Mouse (Mus musculus) retina, adult 2 months (tissue): Measurements from ENCODE around the gene Cdc25a.

Experiments
- DNase-seq: peaks from one replicate; pipeline ENCODE4 v3.0.0-alpha.2; 2012; ENCODE audit warnings: low read depth, low spot score

The Cdc25a gene

DNA sequence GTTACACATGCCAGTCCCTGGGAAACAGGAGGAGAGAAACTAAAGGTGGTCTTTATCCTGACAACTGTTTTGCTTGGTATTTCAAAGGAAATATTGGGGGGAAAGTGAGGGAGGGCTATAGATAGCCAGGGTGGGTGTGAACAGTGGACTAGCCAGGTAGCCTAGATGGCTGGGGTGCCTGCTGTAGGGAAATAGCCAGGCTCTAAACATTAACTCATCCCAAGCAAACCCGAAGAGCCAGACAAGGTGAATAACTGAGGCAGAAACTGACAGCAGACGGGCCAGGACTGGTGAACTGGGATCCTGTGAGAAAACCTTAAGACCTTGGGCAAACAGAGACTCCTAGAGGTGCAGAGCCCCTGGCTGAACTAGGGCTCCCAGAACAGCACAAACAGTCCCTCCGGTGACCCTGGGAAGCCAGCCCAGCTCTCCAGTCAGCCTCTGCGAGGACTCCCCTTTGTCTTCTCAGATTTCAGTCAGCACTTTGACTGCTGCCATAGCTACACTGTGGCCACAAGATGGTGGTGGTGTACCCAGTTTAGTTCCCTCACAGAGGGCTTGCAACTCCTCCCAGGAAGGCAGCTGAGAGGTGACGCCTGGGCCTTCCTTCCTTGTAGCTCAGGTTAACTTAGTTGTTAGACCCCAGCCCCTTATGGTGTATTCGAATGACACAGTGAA is 19.2 kb downstream of the Cdc25a start:
- DNase-seq = peak; percentile 40

GRCm38 (mm10) chr9:109895593-109895992 is 20.2 kb downstream of the Cdc25a start:
- no peak for DNase-seq

DNA sequence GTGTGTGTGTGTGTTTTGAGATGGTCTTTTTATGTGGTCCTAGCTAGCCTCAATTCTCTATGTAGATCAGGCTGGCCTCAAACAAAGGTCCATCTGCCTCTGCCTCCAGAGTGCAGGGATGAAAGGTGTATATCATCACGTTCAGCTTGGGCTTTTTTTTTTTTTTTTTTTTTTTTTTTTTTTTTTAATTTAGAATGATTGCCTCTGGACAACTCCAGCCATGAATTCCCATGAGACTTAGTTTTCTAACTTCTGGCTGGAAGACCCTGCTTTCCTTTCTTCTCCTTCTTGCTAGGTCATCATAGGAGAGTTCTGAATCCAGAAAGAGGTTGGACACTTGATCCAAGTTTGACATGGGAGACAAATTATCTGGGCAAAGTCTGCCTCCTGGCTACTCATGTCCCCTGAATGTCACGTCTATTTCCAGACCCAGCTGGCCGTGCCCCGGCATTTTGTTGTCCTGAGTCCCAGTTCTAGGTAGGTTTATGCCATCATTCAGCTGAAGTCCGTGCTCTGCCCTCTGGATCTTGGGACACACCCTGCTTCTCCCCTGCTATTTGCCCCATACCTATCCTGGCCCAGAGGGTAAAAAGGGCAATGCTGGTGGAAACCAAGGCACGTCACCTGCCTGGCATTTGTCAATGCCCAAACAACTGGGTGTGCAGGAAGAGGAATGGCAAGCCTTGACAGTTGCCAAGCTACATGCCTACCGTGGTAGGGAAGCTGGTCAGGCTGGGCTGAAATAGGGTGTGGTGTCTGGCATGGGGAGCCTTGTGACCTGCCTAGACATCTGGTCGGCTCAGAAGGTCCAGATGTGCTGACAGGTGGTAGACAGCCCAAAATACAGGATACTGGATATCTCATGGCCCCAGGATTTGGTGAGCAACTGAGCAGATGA is 21.1 kb downstream of the Cdc25a start:
- no peak for DNase-seq

- peak; percentile 6 for DNase-seq
Observed at GRCm38 (mm10) chr9:109898027-109898426, 22.6 kb downstream of the Cdc25a start.

GRCm38 (mm10) chr9:109899361-109899760 is 24.0 kb downstream of the Cdc25a start:
- no peak for DNase-seq

DNA sequence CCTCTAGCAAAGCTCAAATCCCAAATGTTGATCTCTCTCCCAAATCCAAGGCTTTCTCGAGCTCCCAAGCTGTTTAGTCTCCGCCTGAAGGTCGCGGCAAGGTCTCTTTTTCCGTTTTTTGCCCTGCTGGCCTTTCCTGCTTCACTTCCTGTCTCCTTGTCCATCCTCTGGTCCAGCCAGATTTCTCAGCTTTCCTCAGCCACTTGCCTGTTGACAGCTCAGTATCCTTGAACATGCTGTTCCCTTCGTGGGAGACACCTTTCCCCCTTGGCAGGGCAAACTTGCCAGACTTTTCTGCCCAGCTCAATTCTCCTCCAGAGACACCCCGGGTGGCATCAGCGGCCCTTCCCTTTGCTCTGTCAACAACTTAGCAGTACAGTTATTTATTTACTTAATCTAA is 24.4 kb downstream of the Cdc25a start:
- no peak for DNase-seq

GRCm38 (mm10) chr9:109900604-109901003 is 25.2 kb downstream of the Cdc25a start:
- DNase-seq = no peak

DNA sequence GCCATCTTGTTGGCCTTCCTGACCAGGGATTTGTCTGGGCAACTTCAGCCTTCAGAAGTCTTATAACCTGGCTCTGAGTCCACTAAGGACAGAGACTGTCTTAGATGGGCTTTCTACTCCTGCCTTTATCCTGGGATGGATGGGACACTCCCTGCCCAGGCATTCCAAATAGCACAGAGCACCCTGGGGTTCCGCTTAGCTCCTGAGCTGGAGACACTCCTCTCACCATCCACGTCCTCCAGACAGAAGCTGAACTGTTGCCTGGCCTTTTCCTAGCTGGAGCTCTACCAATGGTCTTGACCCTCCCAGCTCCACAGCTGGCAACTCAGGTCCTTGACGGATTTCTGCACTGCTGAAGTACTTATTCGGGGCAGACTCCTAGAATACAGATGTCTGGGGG is 26.9 kb downstream of the Cdc25a start:
- DNase-seq = no peak

DNA sequence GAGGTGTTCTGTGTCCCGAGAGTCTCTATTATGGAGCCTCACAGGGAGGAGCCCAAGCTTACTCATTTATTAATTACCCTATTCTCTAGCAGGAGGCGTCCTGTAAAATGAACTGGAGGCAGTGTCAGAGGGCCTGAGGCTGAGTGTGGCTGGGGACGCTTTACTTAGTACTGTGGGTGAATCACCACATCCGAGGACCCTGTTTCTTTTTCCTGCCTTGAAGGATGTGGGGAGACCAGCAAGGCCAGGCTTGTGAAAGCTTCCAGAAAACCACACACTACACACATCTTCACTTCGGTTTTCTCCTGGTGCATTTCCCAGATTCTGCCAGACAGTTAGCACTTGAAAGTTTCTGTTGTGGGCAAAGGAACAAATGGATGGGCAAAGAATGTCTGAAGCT is 27.4 kb downstream of the Cdc25a start:
- no peak for DNase-seq

DNA sequence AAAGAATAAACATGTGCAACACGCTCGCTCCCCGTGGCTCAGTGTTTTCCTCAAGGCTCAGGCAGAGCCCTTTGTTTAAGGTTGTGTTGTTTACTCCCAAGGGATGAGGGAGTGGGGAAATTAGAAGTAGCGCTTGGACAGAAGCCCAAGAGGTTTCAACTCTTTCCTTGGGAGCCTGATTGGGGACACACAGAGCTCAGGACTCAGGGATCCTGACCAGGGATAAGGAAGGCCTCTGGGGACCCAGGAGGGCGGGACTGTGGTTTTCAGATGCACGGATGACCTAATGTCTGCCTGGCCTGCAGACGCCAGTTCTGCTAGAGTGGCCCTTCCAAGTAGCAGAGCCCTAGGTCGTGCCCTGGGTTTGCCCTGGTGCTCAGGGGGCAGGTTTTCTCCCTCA is 31.9 kb downstream of the Cdc25a start:
- no peak for DNase-seq

GRCm38 (mm10) chr9:109907774-109908465 is 32.5 kb downstream of the Cdc25a start:
- DNase-seq = no peak

GRCm38 (mm10) chr9:109909102-109909501 is 33.7 kb downstream of the Cdc25a start:
- no peak for DNase-seq

GRCm38 (mm10) chr9:109909926-109910325 is 34.5 kb downstream of the Cdc25a start:
- no peak for DNase-seq

- no peak for DNase-seq
Observed at GRCm38 (mm10) chr9:109911779-109912178, 36.4 kb downstream of the Cdc25a start.

- no peak for DNase-seq
Observed at GRCm38 (mm10) chr9:109914269-109914926, 39.0 kb downstream of the Cdc25a start.

- no peak for DNase-seq
Observed at GRCm38 (mm10) chr9:109917931-109918330, 42.6 kb downstream of the Cdc25a start.

DNA sequence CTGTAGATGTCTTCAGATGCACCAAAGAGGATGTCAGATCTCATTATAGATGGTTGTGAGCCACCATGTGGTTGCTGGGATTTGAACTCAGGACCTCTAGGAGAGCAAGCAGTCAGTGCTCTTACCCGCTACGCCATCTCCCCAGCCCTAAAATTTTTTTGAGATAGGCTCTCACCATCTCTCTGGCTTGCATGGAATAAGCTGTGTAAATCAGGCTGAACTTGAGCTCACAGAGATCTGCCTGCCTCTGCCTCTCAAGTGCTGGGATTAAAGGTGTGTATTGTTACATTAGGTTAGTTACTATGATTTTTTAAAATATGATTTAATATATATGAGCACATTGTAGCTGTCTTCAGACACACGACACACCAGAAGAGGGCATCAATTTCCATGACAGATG is 53.8 kb downstream of the Cdc25a start:
- no peak for DNase-seq

DNA sequence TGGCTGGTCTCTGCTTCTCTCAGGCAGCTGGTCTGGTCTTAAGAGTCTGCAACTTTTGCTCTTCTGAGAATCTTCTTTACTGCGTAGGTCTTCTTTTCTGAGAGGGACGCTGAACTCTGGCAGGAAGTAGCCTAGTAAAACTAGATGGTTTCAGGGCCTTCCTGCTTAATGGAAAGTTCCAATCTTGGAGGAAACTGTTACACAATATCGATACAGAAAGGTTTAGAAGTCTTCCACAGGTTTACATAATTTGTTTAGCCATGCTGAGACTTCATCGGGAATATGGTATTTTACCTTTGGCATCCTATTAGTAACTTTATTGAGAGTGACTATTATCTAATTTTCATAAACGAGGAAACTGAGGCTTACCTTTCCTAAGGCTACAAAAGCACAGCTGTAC is 54.7 kb downstream of the Cdc25a start:
- DNase-seq = no peak

- DNase-seq = no peak
Observed at GRCm38 (mm10) chr9:109930752-109931151, 55.4 kb downstream of the Cdc25a start.

DNA sequence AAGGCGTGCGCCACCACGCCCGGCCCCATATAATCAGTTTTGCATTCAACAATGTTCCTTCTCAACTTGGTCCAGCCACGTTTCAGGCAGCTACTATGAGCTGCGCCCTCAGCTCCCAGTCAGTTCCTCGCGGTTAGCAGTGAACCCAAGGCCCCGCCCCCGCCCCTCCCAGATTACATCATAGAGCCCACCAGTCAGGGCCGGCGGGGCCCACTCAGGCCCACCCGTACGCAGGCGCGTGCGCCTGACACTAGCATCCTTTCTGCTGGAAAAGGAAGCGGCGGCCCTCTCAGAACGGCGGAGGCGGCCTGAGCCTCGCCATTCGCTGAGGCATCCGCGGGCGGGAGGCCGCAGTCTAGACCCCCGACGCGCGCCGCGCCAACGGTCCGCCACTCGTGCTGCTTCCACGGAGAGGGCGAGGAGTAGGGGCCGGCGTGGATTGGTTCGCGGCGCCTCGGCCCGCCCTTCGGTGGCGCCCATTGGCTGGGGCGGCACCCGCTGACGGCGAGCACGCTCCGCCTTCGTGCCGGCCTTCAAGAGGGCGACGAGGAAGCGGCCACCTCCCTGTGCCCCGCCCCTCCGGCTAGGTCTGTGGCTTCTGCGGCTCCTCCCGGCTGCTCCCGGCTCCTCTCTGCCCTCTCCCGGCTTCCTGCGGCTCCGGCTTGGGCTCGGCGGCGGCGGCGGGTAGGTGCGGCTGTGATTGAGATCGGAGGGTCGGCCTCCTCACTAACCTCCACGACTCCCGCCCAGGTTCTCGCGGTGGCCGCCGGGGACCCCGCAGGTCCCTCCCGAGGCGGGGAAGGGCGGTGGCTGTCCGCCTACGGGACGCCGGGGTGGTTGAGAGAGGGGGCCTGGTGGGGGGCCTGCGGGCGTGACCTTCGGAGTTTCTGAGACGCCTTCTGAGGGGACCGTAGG is 56.1 kb downstream of the Cdc25a start, which contains the start of gene Map4:
Gene Map4, plus strand, starts transcription at position 204 of the 915 bp plus-strand sequence.
- peak; percentile 83 for DNase-seq

- DNase-seq = no peak
Observed at GRCm38 (mm10) chr9:109932361-109932755, 57.0 kb downstream of the Cdc25a start.
